Mouse (Mus musculus) limb, embryonic 15.5 days (tissue): Measurements from ENCODE around the gene Slc22a6. TPM values are rescaled to one million over a fixed set of nuclear protein-coding genes. Genes with fewer than 3 reads are reported as not detected.

Experiments used
- ATAC-seq: fragments of 200-750 bp; cut with Nextera tagmentation; 2 replicates; pipeline ENCODE4 v1.8.0; 2017; ENCODE audit warnings: low read depth, moderate TSS enrichment; ENCODE audit not compliant: insufficient number of reproducible peaks, low FRiP score, low TSS enrichment
- H3K27ac ChIP-seq: fragments of 300-500 bp; sonication (generic); 2 replicates; pipeline ENCODE4 v1.5.1; 2015; ENCODE audit warnings: moderate library complexity, mild to moderate bottlenecking, inconsistent platforms
- H3K27me3 ChIP-seq: fragments of 300-500 bp; sonication (generic); 2 replicates; pipeline ENCODE4 v1.6.1; 2015; ENCODE audit warnings: inconsistent platforms
- H3K36me3 ChIP-seq: fragments of 300-500 bp; sonication (generic); 2 replicates; pipeline ENCODE4 v1.6.1; 2015; ENCODE audit warnings: inconsistent platforms
- H3K4me1 ChIP-seq: fragments of 300-500 bp; sonication (generic); 2 replicates; pipeline ENCODE4 v1.6.1; 2015; ENCODE audit warnings: inconsistent platforms
- H3K4me2 ChIP-seq: fragments of 300-500 bp; sonication (generic); 2 replicates; pipeline ENCODE4 v1.6.1; 2015; ENCODE audit warnings: mild to moderate bottlenecking, inconsistent platforms
- H3K4me3 ChIP-seq: fragments of 300-500 bp; sonication (generic); 2 replicates; pipeline ENCODE4 v1.5.1; 2015; ENCODE audit warnings: mild to moderate bottlenecking, inconsistent platforms
- H3K9ac ChIP-seq: fragments of 300-500 bp; sonication (generic); 2 replicates; pipeline ENCODE4 v1.6.1; 2015; ENCODE audit warnings: inconsistent platforms
- H3K9me3 ChIP-seq: fragments of 300-500 bp; sonication (generic); 2 replicates; pipeline ENCODE4 v1.6.1; 2016; ENCODE audit warnings: inconsistent platforms
- WGBS: fragments of 180-500 bp; shearing (Covaris S2); methylation state at CpG from one replicate; pipeline ENCODE4 v1.1.7; 2015; 5-methylcytosine and 5-hydroxymethylcytosine counted together
- polyA plus RNA-seq: library from polyadenylated mRNA; unstranded; fragments of >200 nt; fragmentation: Nextera tagmentation; extraction: Ambion mirVana; gene quantifications from 2 replicates; pipeline ENCODE4 v1.2.1, GENCODE M21; 2015

Slc22a6 gene
- polyA plus RNA-seq, 1 experiment from 2014 or later: 0.06 TPM

DNA sequence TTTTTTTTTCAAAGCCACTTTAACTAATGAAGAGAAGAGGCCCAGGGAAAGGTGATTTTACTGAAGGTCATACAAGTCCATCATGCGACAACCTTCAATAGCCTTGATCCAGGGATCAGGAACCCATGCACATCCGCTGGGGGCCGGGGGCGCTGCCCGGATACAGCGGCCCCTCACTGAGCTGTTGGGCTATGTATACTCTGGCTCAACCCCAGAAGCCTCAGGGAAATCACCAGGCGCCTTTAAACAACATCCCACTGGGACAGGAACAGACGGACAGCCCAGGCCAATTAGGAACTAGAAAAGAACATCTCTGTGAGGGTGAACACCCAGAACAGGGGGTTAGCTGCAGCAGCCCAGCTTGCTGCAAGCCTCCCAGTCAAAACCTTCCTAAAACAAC lies 26.9 kb upstream of the Slc22a6 start, which contains the start of gene Slc22a8:
Gene Slc22a8 (plus strand): TSS at position 301 of the 400 bp plus-strand sequence.
- WGBS: 56% methylated on average over 8 of the region's 8 CpGs
- no peak for ATAC-seq
- H3K9ac ChIP-seq: no peak within 1 kb of the TSS
- no peak within 1 kb of the TSS for H3K4me2 ChIP-seq
- no peaks in the 10 kb centered on the region for H3K36me3 ChIP-seq
- no peaks in the 10 kb centered on the region for H3K27me3 ChIP-seq
- H3K27ac ChIP-seq: no peak within 1 kb of the TSS
- peaks cover 7% of the 10 kb centered on the region; the same call in 1 of the 2 replicates for H3K4me1 ChIP-seq
- no peaks in the 10 kb centered on the region for H3K9me3 ChIP-seq
- no peak within 1 kb of the TSS for H3K4me3 ChIP-seq

DNA sequence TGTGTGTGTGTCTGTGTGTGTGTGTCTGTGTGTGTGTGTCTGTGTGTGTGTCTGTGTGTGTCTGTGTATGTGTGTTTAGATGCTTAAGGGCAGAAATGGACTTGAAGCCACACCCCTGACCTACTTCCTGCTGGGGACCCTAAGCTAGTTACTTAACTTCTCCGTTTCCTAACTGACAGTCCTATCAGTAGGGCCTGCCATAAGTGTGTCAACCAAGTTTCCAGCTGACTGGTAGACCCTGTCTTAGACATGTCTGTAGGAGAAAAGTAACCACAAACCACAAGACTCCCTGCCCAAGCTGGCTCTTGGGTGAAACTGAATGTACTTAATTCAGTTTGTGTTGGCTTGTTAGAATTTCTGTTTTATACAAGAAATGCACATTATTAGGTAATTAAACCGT lies 25.7 kb upstream of the Slc22a6 start:
- Histone ChIP-seq H3K27ac (no peak overlapping the region), H3K4me1 (peaks cover 7% of the 10 kb centered on the region; the same call in 1 of the 2 replicates), H3K4me3 (no peak overlapping the region), H3K9ac (no peak overlapping the region), H3K4me2 (no peak overlapping the region), H3K36me3 (no peaks in the 10 kb centered on the region), H3K27me3 (no peaks in the 10 kb centered on the region), H3K9me3 (no peaks in the 10 kb centered on the region)
- ATAC-seq: no peak
- WGBS: 46% methylated on average over 2 of the region's 2 CpGs

GRCm38 (mm10) chr19:8592873-8593408 lies 24.9 kb upstream of the Slc22a6 start:
- H3K4me2 ChIP-seq: no peak overlapping the region
- 69% methylated on average over 6 of the region's 6 CpGs for WGBS
- no peaks in the 10 kb centered on the region for H3K27me3 ChIP-seq
- no peaks in the 10 kb centered on the region for H3K9me3 ChIP-seq
- ATAC-seq: no peak
- no peak overlapping the region for H3K4me3 ChIP-seq
- H3K9ac ChIP-seq: no peak overlapping the region
- H3K36me3 ChIP-seq: no peaks in the 10 kb centered on the region
- H3K4me1 ChIP-seq: peaks cover 7% of the 10 kb centered on the region; the same call in 1 of the 2 replicates
- no peak overlapping the region for H3K27ac ChIP-seq

DNA sequence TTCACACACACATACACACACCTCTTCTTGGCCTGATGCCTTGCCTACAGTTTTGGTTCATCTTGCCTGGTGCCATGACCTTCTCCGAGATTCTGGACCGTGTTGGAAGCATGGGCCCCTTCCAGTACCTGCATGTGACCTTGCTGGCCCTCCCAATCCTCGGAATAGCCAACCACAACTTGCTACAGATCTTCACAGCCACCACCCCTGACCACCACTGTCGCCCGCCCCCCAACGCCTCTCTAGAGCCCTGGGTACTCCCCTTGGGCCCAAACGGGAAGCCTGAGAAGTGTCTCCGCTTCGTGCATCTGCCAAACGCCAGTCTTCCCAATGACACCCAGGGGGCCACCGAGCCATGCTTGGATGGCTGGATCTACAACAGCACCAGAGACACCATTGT lies 24.0 kb upstream of the Slc22a6 start:
- Histone ChIP-seq H3K4me1 (peaks cover 7% of the 10 kb centered on the region; the same call in 1 of the 2 replicates), H3K9ac (no peak overlapping the region), H3K4me3 (no peak overlapping the region), H3K27me3 (no peaks in the 10 kb centered on the region), H3K4me2 (no peak overlapping the region), H3K27ac (no peak overlapping the region), H3K36me3 (no peaks in the 10 kb centered on the region), H3K9me3 (no peaks in the 10 kb centered on the region)
- no peak for ATAC-seq
- 84% methylated on average over 11 of the region's 11 CpGs for WGBS

DNA sequence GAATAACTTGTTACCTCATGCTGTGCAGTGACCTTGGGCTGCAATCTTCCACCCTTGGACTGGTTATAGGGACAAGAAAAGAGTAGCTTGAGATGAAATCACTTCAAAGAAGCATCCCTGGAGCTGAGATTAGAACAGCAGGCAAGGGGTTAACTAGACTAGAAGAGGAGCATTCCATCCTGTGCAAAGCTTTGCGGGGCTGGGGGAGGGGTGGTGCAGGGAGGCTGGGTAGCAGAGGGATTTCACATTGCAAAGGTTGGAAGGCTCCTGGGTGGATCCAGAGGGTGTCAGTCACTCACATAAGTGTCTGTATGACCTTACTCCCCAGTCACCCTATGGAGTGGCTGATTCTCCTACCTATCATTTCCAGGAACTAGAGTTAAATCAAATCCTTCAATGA lies 23.3 kb upstream of the Slc22a6 start:
- H3K4me3 ChIP-seq: no peak overlapping the region
- no peak for ATAC-seq

DNA sequence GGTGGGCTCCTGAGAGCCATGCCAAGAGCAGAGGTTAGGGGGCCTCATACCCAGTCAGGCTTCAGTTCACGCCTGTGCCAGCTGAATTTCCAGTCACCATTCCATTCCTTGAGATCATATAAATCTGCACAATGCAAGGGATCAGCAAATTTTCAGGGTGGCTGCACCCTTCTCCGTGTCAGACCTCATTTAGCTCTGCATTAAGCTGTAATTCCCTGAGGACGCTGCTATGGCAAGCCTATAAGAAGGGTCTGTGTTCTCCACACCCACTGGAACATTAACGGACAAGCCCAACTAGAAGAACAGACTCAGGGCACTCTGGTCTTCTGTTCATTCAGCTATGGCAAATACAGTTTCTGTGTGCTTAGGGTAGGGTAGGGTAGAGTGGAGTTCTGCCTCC lies 20.6 kb upstream of the Slc22a6 start:
- H3K4me2 ChIP-seq: no peak overlapping the region
- WGBS: 60% methylated on average over 4 of the region's 4 CpGs
- no peak for ATAC-seq

More for the DNA sequence above, 23.3 kb upstream of the Slc22a6 start:
- peaks cover 7% of the 10 kb centered on the region; the same call in 1 of the 2 replicates for H3K4me1 ChIP-seq
- H3K9me3 ChIP-seq: no peaks in the 10 kb centered on the region
- H3K27me3 ChIP-seq: no peaks in the 10 kb centered on the region
- H3K4me2 ChIP-seq: no peak overlapping the region
- H3K36me3 ChIP-seq: no peaks in the 10 kb centered on the region
- H3K9ac ChIP-seq: no peak overlapping the region
- no peak overlapping the region for H3K27ac ChIP-seq
- 0% methylated on average over 1 of the region's 1 CpGs for WGBS

GRCm38 (mm10) chr19:8599229-8599628 lies 18.6 kb upstream of the Slc22a6 start:
- Histone ChIP-seq H3K9ac (no peak overlapping the region), H3K36me3 (no peaks in the 10 kb centered on the region), H3K4me3 (no peak overlapping the region), H3K27me3 (no peaks in the 10 kb centered on the region), H3K9me3 (no peaks in the 10 kb centered on the region), H3K4me2 (no peak overlapping the region), H3K27ac (no peak overlapping the region), H3K4me1 (0 out of 2 replicates have a peak, but pooled peaks cover 4% of the 10 kb centered on the region)
- no peak for ATAC-seq
- 71% methylated on average over 2 of the region's 2 CpGs for WGBS

More for the DNA sequence above, 20.6 kb upstream of the Slc22a6 start:
- Histone ChIP-seq H3K4me1 (peaks cover 7% of the 10 kb centered on the region; the same call in 1 of the 2 replicates), H3K9ac (no peak overlapping the region), H3K27ac (no peak overlapping the region), H3K36me3 (no peaks in the 10 kb centered on the region), H3K27me3 (no peaks in the 10 kb centered on the region), H3K9me3 (no peaks in the 10 kb centered on the region), H3K4me3 (no peak overlapping the region)

DNA sequence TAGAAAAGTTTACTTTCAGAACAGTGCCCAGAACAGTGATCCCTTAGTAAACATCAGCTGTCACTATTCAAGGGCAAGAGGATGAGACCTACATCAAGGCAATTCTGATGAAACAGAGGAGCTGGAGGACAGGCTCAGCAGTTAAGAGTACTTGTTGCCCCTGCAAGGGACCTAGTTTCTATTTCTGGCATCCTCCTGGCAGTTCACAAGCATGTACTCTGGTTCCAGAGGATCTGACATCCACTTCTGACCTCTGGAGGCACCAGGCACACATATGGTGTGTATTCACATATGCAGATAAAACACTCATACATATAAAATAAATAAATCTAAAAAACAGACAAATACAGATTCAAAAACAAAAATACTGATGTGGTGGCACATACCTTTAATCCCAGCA lies 15.9 kb upstream of the Slc22a6 start:
- H3K4me3 ChIP-seq: no peak overlapping the region
- H3K27ac ChIP-seq: no peak overlapping the region
- no peak overlapping the region for H3K4me2 ChIP-seq
- H3K27me3 ChIP-seq: no peaks in the 10 kb centered on the region
- no peak overlapping the region for H3K9ac ChIP-seq
- ATAC-seq: no peak
- H3K9me3 ChIP-seq: no peaks in the 10 kb centered on the region
- no peaks in the 10 kb centered on the region for H3K36me3 ChIP-seq
- no peaks in the 10 kb centered on the region for H3K4me1 ChIP-seq

DNA sequence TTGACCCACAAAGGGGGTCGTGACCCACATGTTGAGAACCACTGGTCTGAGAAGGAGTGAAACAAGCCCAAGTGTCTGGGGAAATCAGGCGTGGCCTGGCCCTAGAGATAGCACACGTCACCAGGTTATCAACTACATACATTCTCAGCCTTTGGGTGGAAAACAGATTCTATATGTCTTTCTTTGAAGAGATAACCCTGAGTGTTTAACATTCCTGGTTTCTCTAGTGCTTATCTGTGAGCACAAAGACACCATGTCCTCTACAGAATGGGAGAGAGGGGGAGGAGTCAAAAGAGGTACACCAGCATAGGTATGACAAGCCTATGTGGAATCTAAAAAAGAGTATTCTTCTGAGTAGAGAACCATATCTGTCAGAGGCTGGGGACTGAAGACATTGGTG lies 14.9 kb upstream of the Slc22a6 start:
- Histone ChIP-seq H3K9ac (no peak overlapping the region), H3K27me3 (no peaks in the 10 kb centered on the region), H3K9me3 (no peaks in the 10 kb centered on the region), H3K36me3 (no peaks in the 10 kb centered on the region), H3K4me3 (no peak overlapping the region), H3K4me2 (no peak overlapping the region), H3K4me1 (no peaks in the 10 kb centered on the region), H3K27ac (no peak overlapping the region)
- 71% methylated on average over 3 of the region's 3 CpGs for WGBS
- no peak for ATAC-seq

DNA sequence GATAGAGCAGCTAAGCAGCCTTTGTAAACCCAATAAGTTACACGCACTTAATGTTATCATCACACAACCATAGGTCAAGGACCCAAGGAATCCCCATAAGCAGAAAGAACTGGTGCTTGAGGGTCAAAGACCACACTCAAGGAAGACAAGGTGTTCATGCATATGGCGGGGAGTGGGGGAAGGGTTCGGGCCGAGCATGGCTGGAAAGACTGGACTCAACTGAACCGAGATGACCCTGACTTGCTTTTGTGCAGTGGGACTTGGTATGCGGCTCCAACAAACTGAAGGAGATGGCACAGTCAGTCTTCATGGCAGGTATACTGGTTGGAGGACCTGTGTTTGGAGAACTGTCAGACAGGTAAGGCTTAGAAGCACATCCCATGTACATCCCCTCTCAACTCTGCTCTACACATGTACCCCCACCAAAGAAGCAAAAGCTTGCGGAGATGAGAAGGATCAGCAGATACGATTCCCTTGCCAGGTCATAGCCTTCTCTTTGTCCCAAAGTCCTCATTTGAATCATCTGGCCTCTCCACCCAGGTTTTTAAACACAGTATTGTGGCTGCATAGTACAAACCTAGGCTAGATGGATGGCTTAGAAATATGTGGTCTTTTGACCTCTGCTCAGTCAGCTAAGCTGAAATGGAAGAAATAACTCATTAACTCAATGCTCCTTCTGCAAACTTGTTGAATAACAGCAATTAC lies 13.2 kb upstream of the Slc22a6 start:
- Histone ChIP-seq H3K9ac (no peak overlapping the region), H3K9me3 (no peaks in the 10 kb centered on the region)
- ATAC-seq: no peak

GRCm38 (mm10) chr19:8605241-8605558 lies 12.6 kb upstream of the Slc22a6 start:
- WGBS: 88% methylated on average over 3 of the region's 3 CpGs
- Histone ChIP-seq H3K9me3 (no peaks in the 10 kb centered on the region), H3K4me2 (no peak overlapping the region), H3K27ac (no peak overlapping the region), H3K4me1 (no peaks in the 10 kb centered on the region), H3K4me3 (no peak overlapping the region), H3K9ac (no peak overlapping the region), H3K27me3 (no peaks in the 10 kb centered on the region), H3K36me3 (no peaks in the 10 kb centered on the region)
- ATAC-seq: no peak

More for the DNA sequence above, 13.2 kb upstream of the Slc22a6 start:
- H3K27me3 ChIP-seq: no peaks in the 10 kb centered on the region
- no peaks in the 10 kb centered on the region for H3K36me3 ChIP-seq
- no peak overlapping the region for H3K27ac ChIP-seq
- 89% methylated on average over 8 of the region's 8 CpGs for WGBS
- H3K4me3 ChIP-seq: no peak overlapping the region
- H3K4me1 ChIP-seq: no peaks in the 10 kb centered on the region
- no peak overlapping the region for H3K4me2 ChIP-seq

DNA sequence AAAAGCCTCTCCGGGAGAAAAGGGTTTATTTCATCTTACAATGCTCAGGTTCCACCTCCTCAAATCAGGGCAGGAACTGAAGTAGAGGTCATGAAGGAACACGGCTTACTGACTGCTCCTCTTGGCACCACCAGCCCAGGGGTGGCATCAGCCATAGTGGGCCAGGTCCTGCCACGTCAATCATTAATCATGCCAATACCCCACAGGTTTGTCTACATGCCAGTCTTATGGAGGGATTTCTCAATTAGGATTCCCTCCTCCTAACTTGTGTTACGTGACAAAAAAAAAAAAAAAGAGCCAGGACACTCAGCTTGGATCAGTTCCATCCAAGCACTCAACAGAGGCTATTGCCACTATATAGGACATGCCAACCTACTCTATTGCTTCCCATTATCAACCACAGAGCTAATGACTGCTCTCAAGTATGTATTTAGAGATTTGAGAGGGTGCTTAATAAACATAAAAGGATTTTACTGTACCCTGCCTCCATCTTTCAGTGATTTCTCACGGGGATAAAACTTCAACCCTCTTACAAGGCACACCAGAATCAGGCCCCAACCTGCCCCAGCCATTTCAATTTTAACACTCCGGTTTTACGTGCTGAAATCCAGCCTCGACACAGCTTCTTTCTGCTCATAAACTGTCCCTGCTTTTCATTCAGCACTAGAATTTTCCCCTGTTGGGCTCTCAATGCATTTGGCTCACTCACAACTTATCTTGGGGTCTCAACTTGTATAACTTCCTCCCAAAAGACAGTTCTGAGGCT lies 6.3 kb upstream of the Slc22a6 start:
- no peak overlapping the region for H3K27ac ChIP-seq
- H3K9ac ChIP-seq: no peak overlapping the region
- no peaks in the 10 kb centered on the region for H3K36me3 ChIP-seq
- no peak overlapping the region for H3K4me2 ChIP-seq
- no peaks in the 10 kb centered on the region; the same call in 1 of the 2 replicates for H3K4me1 ChIP-seq
- H3K27me3 ChIP-seq: no peaks in the 10 kb centered on the region
- no peak for ATAC-seq
- WGBS: 49% methylated on average over 8 of the region's 8 CpGs
- no peaks in the 10 kb centered on the region for H3K9me3 ChIP-seq
- H3K4me3 ChIP-seq: no peak overlapping the region
